Mouse (Mus musculus) regulatory T cell (primary cell): ENCODE results near the gene Slfn14.
"Not testable (repeated sequence)": the region's sequence is repeated elsewhere in the genome, so short reads cannot be mapped to it uniquely, and the experiment has no call there.

Source experiments
- in situ Hi-C: fragments of 300-600 bp; cut with MboI, MseI; formaldehyde crosslinking; loops from one replicate; pipeline ENCODE4 v1.15.1; 2025; ENCODE audit warnings: high pct_unique_total_duplicates

The Slfn14 gene

DNA sequence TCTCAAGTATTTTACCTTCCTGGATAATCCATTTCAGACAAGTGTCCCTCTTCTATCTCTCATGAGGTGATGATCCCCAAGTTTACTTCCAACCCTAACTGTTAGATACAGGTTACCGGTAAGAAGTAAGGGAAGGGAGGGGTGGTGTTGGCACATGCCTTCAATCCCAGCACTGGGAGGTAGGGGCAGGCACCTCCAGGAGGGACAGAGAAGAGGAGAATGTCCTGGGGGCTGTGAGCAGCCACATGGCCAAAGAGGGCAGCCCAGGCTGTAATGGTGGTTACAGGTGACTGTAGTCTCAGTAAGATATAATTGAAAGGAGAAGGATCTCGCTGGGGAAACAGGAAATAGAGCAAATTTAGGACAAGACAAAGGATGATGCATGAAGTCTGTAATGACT lies 4.4 kb downstream of the Slfn14 start:
- in situ Hi-C loops, result no loop called here

DNA sequence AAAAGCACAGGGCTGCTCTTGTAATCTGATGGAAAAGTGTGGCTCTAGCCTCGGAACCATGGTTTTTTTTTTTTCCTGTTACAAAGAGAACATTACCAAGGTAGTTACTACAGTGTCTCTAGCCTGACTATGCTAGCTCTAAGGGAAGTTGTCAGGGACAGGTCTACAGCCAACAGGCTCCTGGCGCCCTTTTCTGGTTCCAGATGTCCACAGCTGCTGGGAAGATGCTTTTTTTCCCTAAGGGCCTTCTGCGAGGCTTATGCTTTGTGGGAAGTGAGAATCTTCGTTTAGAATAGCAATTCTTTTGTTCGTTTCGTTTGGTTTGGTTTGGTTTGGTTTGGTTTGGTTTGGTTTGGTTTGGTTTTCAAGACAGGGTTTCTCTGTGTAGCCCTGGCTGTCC lies 6.8 kb downstream of the Slfn14 start:
- in situ Hi-C loops, result loop anchor here (5.0 kb wide), 1 partner anchor 52 kb away; no protein-coding TSS in a partner anchor

DNA sequence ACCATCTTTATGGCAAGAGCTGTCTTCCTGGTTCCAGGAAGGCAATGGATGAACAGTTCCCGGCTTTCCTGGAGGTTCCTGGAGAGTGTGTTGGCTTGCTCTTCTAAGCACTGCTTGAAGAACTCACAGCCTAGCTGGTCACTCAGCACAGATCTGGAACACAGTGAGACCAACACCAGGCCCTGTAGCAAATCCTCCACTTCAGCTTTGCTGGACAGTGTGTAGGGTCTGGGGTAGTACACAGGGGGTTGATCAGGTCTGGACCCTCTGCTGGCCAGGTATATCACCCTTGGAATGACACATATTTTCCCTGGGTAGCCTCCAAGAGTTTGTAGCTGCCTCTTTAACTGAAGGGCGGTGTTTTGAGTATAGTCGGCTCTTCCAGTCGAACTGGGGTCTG lies 7.5 kb downstream of the Slfn14 start:
- in situ Hi-C loops, result loop anchor here (5.0 kb wide), 1 partner anchor 52 kb away; no protein-coding TSS in a partner anchor

DNA sequence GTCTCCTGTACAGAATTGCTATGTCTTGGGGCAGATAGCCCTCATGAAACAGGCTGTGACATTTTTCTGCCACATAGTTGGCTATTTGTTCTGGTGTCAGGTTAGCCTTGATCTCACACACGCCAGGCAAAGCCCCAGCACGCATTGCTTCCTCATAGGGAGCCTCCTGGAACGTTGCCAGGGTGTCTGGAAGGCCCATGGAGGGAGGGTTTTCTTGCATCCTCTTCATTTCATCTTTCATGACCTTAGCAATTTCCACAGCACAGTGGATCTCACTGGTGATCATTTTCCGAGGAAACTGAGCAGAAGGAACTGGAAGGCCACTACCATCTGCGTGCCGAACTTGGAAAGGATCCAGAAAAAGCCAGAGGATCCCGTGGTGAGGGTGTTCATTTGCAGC lies 10.3 kb downstream of the Slfn14 start:
- in situ Hi-C loops, result loop anchor here (5.0 kb wide), 1 partner anchor 49 kb away; no protein-coding TSS in a partner anchor

DNA sequence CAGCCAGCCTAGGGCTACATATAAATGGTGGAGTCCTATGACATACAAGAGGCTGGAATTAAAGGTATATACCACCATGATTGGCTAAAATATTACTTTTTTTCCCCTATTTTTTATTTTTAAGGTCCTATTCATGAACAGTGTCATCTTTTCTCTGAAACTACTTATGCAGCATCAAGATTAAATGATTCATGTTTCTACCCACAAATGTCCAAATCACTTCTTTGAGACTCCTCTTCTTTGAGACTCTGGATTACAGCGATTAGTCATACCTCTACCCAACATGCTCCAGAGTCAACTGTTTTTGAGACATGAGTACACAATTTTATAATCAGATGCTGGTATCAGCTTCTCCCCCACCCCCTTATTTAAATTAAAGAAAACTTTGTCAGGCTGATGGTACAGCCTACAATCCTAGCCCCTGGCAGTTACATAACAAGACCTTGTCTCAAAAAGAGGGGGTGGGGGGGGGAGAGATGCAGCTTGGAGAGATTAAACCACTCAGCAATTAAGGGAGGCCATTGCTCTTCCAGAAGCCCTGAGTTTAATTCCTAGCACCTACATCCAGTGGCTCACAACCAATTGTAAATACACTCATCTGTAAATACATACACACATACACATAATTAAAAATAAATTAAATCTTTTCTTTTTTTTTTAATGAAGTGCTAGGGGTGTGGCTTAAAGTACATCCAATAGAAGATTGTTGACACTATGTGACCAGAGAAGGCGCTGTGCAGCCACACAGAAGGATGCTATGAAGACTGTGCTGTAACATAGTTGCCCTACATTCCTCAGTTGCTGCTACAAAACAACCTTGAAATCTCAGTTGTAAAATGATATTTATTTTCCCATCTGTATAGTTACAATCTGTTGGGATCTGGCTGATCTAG lies 14.3 kb downstream of the Slfn14 start:
- in situ Hi-C loops, result no loop called here

DNA sequence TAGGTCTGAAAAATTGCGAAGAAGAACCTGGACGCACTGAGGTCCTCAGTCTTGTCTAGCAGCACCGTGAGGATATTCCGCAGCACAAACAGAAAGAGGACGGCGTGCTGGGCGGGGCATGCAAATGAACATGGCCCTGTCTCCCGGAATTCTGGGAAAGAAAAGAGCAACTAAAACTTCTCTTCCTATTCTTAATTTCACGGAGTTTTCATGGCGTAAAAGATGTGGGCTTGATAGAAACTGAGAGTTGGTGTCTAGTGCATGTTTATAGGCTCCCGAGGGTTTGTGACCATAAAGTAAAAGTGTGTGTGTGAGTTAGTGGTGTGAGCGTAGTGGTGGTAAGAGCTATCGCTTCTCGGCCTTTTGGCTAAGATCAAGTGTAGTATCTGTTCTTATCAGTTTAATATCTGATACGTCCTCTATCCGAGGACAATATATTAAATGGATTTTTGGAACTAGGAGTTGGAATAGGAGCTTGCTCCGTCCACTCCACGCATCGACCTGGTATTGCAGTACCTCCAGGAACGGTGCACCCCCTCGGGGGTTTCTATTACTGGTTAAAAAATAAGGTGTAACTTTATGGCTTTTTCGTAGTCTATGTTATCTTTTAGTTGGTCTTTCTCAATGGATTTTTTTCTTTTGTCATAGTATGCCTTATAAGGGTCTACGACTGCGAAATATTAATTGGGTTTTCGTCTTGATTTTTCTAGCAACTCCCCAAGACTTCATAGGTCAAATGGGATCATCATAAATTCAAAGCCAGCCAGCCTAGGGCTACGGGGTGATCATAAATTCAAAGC lies 15.2 kb downstream of the Slfn14 start:
- in situ Hi-C loops, result no loop called here

DNA sequence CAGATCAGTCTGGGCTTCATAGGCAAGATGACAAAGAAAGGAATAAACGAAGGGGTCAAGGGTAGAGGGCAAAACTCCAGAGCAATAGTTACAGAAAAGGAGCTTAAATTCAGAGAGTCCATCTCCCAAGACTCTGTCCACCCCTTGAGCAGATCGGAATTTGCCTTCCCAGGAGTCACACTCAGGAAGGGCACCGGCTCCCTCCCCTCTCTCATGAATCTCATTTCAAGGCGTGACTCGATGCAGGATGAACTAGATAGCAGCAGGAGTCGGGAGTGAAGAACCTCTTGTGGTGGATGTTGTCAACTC lies 15.7 kb downstream of the Slfn14 start:
- in situ Hi-C loops, result no loop called here

DNA sequence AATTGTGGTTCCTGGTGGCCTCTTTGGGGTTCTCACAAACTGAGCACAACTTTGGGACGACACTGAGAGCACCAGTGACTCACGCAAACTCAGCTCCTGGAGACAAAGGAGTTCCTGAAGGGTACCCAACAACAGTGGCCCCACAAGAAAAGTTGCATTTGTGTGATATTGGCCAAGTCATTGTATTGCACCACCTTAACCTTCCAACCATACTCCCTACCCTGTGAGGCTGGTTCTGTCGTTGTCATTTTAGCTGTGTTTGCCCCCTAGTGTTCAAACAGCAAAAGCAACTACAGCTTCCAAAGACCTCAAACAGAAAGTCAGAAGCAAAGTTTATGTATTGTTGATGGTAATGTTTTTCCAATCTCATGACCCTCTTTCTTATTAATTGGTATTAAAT lies 23.4 kb downstream of the Slfn14 start:
- in situ Hi-C loops, result loop anchor here (10.0 kb wide), 1 partner anchor 228 kb away; no protein-coding TSS in a partner anchor

DNA sequence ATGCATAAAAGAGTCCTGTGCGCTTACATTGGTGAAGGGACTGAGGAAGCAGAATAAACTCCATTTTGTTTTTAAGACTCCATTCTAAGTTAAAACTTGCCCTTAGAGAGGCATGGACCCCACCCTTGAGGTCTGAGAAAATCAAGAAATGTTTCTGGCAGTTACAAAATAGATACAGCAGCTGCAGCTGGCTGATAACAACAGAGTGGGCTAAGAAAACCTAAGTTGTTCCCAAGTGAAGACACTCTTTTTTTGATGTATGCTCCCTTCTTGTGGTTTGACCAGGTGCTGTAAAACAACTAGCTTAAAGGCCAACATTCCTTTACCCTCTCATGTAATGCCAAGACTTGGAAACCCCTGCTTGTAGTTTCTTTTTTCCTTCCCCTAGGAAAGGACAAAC lies 23.9 kb downstream of the Slfn14 start:
- in situ Hi-C loops, result loop anchor here (10.0 kb wide), 1 partner anchor 228 kb away; no protein-coding TSS in a partner anchor

DNA sequence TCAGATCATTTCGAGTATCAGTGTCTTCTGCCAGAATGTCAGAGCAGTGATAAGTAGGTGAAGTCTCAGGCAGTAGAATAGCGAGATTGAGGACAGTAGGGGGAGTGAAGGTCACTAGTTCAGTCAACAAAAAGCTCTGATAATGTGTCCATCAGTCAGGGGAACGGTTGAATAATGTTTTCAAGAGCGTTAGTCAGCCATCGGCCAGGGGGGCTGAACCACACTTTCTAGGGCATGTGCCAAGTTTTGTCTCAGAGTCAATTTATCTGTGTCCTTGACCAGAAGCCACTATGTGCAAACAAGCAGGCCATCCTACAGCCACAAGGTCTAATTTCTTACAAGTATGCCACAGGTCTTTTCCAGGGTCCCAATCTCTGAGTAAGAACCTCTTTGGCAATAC lies 29.3 kb downstream of the Slfn14 start:
- in situ Hi-C loops, result not testable (repeated sequence)

DNA sequence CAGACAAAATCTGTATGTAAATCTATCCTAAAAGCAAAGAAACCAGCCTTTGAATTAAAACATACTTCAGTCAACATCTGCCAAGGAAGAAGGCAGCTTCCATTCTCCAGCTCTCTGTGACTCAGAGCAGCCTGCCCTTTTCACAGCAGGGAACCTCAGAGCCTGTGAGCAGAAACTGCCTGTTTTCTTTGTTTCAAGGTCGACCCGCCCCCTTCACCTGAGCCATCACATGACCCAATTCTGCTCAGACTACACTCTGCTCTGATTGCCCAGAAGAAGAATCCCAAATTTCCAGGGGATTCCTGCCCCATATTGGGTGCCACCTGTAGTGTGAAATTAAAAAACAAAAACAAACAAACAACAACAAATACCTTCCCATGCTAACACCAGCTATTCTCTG lies 46.7 kb downstream of the Slfn14 start:
- in situ Hi-C loops, result no loop called here

DNA sequence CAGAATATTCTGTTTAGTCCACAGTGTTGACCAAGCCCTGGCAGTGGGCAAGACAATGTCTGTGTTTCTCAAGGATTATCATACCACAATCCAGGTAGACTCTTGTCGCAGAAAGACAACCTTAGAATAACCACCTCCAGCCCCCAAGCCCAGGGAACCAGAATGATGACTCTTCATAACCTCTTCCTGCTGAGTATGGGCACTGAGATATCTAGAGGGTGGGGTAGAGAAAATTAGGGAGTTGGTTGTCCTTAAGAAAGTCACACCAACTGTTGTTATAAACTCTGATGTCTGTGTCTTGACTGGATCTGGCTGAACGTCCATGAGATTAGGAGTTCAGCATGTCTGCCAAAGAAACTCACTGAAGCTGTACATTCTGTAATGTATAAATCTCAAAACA lies 48.1 kb downstream of the Slfn14 start:
- in situ Hi-C loops, result no loop called here

DNA sequence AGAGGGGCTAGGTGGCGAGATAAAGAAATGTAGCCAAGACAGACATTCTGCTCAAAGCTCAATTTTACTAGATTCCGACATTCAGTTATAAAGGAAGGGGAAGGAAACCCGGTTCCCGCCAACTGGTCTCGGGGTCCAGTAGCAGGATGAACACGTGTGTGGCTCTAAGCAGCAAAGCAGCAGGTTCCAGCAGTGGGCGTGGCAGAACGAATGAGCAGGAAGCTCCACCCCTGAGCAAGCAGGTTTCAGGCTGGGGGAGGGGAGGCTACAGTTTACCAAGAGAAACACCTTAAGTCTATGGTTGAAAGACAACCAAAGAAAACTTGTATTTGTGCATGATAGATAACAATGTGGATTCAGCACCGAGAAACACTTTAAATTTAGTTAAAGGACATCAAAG lies 49.1 kb downstream of the Slfn14 start:
- in situ Hi-C loops, result not testable (repeated sequence)

DNA sequence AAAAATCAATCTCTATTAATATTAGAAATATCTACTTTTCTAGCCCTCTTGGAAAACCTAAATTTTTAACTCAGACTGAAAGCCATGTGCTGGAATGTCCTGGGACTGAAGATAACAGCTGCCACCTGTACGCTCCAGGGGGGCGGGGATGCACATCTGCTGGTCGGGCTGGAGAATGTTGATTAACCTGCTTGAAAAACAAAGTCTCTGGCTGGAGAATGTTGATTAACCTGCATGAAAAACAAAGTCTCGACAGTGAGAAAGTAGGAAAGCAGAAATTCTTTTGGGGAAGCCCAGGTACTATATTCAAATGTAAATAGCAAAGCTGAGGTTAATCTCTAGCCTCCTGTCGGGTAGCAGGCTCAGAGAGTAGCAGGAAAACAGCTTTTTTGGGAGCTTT lies 52.9 kb downstream of the Slfn14 start:
- in situ Hi-C loops, result not testable (repeated sequence)

DNA sequence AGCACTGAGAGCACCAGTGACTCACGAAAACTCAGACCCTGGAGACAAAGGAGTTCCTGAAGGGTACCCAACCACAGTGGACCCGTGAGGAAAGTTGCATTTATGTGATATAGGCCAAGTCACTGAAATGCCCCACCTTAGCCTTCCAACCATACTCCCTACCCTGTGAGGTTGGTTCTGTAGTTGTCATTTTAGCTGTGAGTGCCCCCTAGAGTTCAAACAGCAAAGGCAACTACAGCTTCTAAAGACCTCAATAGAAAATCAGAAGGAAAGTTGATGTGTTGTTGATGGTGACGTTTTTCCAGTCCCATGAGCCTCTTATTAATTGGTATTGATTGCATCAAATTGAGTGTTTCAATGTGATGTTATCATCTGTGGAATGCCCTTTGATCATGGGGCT lies 55.6 kb downstream of the Slfn14 start:
- in situ Hi-C loops, result no loop called here

DNA sequence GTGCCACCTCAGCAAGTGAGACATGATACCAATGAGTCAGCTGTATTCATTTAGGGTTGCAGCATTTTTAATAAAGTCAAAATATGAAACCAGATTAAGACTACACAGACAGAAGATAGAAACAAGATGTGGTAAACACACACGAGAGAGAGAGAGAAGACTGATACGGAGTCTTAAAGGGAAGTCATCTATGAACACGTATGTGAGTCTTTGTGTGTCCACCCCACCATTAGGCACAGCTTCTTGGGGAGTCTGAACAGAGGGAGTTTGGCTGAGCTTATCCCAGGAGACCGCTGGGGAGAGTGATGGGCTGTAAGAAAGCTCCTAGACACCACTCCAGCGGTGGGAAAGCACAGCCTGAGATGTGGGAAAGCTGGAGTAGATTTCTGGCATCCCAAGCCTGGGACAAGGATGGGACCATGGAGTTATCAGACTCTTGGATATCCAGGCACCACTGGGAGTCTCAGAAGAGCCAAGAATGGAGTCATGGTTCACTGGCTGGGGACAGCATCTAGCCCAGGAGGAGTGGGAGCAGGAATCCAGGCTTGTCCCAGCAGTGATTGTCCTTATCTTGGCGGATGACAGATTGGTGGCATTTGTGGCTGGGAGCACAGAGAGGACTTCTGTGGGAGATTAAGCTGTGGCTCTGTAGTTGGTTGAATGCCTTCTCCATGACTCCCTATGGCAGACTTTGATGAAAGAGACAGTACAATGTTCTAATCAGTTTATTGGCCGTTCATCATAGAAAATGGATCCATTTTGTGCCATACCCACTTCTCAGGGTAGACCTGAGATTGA lies 58.4 kb downstream of the Slfn14 start:
- in situ Hi-C loops, result loop anchor here (5.0 kb wide), 1 partner anchor 49 kb away; no protein-coding TSS in a partner anchor

DNA sequence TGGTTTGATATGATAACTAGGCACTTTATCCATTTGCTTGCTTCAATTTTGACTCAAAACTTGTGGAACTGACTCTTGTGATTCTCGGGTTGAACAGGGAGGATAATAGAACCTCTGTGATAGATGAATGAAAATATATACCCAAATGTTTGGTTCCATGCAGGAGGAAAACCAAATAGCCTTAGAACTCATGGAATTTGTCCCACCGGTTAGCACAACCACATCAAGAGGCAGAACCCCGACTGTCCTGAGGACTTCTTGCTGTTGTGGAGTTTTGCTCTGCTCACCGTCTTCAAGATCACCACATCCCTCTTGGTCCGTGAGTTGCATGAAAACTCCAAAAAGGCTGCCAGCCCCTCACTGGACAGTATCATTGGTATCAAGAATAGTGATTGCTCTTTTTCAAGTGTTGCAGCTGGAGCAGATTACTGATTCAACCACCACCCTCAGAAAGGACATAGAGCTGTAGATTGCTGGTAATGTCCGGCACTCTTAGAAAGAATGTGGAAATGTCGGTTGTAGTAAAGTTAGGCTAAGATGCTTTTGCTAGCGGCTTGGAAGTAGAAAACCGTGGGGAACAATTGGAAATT lies 61.1 kb downstream of the Slfn14 start:
- in situ Hi-C loops, result loop anchor here (5.0 kb wide), 1 partner anchor 52 kb away; no protein-coding TSS in a partner anchor
